Mouse (Mus musculus): ENCODE data around the gene Rrm1.

- no peak for TF ChIP-seq CTCF (IDR thresholded peaks at IDR 0.05; ENCODE audit: low read depth)
- no peak for TF ChIP-seq EP300 (IDR thresholded peaks at IDR 0.05; ENCODE audit: low read depth)
These were observed 42.2 kb downstream of the Rrm1 start for GRCm38 (mm10) chr7:102483665-102484064.

All from heart, postnatal 0 days (tissue).